Mouse (Mus musculus) retina, embryonic 14.5 days (tissue): ENCODE results near the gene Hist1h3i.
"Not testable (repeated sequence)": the region's sequence is repeated elsewhere in the genome, so short reads cannot be mapped to it uniquely, and the experiment has no call there.

Experiments used
- DNase-seq: peaks from one replicate; pipeline ENCODE4 v3.0.0-alpha.2; 2015; ENCODE audit warnings: low spot score

The Hist1h3i gene

GRCm38 (mm10) chr13:21783255-21783617 lies at the start of gene Hist1h3i:
Gene Hist1h3i (minus strand): TSS chr13:21783370.
- DNase-seq: peak; percentile 92

- not testable (repeated sequence) for DNase-seq
Observed at GRCm38 (mm10) chr13:21831418-21832394, 48.5 kb upstream of the Hist1h3i start, which contains the start of gene Hist1h4n. Gene Hist1h4n (minus strand): TSS chr13:21832196.

- no peak for DNase-seq
Observed at GRCm38 (mm10) chr13:21830344-21830743, 47.2 kb upstream of the Hist1h3i start.

GRCm38 (mm10) chr13:21828511-21828910 lies 45.3 kb upstream of the Hist1h3i start:
- DNase-seq: no peak

- not testable (repeated sequence) for DNase-seq
Observed at GRCm38 (mm10) chr13:21820082-21820890, 37.1 kb upstream of the Hist1h3i start.

GRCm38 (mm10) chr13:21812092-21812491 lies 28.9 kb upstream of the Hist1h3i start:
- not testable (repeated sequence) for DNase-seq

GRCm38 (mm10) chr13:21811539-21811938 lies 28.4 kb upstream of the Hist1h3i start, which contains the start of gene Hist1h4m:
Gene Hist1h4m (plus strand): TSS chr13:21811746.
- DNase-seq: not testable (repeated sequence)

GRCm38 (mm10) chr13:21811074-21811473 lies 27.9 kb upstream of the Hist1h3i start:
- DNase-seq: not testable (repeated sequence)

GRCm38 (mm10) chr13:21810073-21810472 lies 26.9 kb upstream of the Hist1h3i start, which contains the start of the genes Hist1h2bq and Hist1h2ao:
Gene Hist1h2bq (minus strand): TSS chr13:21810197.
Gene Hist1h2ao (plus strand): TSS chr13:21810465.
- DNase-seq: not testable (repeated sequence)

- not testable (repeated sequence) for DNase-seq
Observed at GRCm38 (mm10) chr13:21803058-21803457, 19.9 kb upstream of the Hist1h3i start.

- DNase-seq: not testable (repeated sequence)
Observed at GRCm38 (mm10) chr13:21797163-21797562, 14.0 kb upstream of the Hist1h3i start.

GRCm38 (mm10) chr13:21795584-21795983 lies 12.4 kb upstream of the Hist1h3i start:
- no peak for DNase-seq

- no peak for DNase-seq
Observed at GRCm38 (mm10) chr13:21790601-21791283, 7.6 kb upstream of the Hist1h3i start.

- no peak for DNase-seq
Observed at GRCm38 (mm10) chr13:21789925-21790324, 6.8 kb upstream of the Hist1h3i start.

GRCm38 (mm10) chr13:21787760-21788593 lies 4.8 kb upstream of the Hist1h3i start:
- peak; percentile 46 for DNase-seq

- peak; percentile 98 for DNase-seq
Observed at GRCm38 (mm10) chr13:21786899-21787629, 3.9 kb upstream of the Hist1h3i start, which contains the start of the genes Hist1h2an and Hist1h2bp. Gene Hist1h2an (minus strand): TSS chr13:21787218. Gene Hist1h2bp (plus strand): TSS chr13:21787461.

- peak; percentile 40 for DNase-seq
Observed at GRCm38 (mm10) chr13:21786189-21786898, 3.2 kb upstream of the Hist1h3i start.

- no peak for DNase-seq
Observed at GRCm38 (mm10) chr13:21784311-21784710, 1.1 kb upstream of the Hist1h3i start.

- DNase-seq: peak; percentile 78
Observed at GRCm38 (mm10) chr13:21783734-21784161, 578 bp upstream of the Hist1h3i start.
